Mouse (Mus musculus) lung, adult 18-20 months (tissue): ENCODE measurements around the gene Clec11a.

ENCODE experiments used
- DNase-seq, 2 experiments: peaks; one replicate each; pipeline ENCODE4 v3.0.0; 2022; ENCODE audit warnings: mixed read lengths in 2 of 2

Gene Clec11a

DNA sequence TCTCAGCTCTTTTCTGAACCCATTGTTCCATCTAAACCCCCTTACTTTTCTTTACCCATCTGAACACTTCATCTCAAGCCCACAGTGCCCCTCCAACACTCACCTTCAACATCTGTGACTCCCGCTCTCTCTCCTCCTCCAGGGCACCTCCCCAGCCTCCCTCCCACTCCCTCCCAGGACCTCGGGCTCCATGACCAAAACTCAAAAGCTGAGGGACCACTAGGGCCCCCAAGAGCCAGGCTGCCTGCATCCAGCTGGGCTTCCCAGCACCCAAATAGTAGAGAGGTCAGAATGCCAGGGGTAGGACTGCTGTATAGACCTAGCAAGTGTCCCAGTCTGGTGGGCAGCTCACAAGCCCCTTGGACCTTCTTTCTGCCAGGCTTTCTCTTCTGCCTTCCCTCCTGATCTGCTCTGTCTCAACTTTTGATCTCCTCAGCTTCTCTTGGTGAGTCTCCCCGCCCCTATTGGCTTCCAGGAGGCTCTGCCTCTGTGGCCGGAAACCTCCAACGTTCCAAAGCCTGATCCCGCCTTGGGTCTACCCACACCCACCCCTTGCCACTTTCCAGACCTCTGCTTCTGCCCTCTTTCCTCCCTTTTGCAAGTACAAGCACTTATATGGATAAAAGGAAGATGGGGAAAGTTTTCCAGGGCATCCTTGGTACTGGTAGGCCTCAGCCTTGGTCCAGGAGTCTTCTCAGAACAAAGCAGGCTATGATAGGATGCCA, at the start of gene Clec11a:
Gene Clec11a (minus strand): TSS at position 387 of the 725 bp plus-strand sequence.
- no peak for DNase-seq

DNA sequence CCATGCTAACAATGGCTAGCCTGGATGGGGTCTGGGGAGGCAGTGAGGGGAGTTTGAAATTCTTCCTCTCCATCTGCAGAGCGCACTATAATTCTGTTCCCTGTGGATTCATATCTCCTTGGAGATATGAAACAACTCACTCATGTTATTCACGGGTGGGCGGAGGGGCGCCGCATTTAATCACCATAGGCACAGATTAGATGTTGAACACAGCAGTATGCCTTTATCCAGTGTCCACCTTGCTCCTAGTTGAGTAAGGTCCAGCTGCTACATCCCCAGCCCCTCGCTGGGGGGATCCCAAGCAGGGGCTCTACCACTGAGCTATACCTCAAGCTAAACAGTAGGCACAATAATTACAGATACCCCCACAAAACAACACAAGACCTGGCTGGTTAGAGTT, 48.7 kb upstream of the Clec11a start:
- DNase-seq = no peak

GRCm38 (mm10) chr7:44353601-44354340, 47.1 kb upstream of the Clec11a start:
- DNase-seq = no peak

DNA sequence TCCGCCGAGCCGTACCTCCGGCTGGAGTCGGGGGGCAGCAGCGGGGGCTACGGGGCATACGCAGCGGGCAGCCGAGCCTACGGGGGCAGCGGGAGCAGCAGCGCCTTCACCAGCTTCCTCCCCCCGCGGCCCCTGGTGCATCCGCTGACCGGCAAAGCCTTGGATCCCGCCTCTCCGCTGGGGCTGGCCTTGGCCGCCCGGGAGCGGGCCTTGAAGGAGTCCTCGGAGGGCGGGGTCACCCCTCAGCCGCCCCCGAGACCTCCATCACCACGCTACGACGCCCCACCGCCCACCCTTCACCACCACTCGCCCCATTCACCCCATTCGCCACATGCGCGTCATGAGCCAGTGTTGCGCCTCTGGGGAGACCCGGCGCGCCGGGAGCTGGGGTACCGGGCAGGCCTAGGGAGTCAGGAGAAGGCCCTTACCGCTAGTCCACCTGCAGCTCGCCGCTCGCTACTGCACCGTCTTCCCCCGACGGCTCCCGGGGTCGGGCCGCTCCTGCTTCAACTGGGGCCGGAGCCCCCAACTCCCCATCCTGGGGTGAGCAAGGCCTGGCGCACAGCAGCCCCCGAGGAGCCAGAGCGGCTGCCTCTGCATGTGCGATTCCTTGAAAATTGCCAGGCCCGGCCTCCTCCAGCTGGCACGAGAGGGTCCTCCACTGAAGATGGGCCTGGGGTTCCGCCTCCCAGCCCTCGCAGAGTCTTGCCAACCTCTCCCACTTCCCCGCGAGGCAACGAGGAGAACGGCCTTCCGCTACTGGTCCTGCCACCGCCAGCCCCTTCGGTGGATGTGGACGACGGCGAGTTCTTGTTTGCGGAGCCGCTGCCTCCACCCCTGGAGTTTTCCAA, 46.3 kb upstream of the Clec11a start:
- no peak for DNase-seq

DNA sequence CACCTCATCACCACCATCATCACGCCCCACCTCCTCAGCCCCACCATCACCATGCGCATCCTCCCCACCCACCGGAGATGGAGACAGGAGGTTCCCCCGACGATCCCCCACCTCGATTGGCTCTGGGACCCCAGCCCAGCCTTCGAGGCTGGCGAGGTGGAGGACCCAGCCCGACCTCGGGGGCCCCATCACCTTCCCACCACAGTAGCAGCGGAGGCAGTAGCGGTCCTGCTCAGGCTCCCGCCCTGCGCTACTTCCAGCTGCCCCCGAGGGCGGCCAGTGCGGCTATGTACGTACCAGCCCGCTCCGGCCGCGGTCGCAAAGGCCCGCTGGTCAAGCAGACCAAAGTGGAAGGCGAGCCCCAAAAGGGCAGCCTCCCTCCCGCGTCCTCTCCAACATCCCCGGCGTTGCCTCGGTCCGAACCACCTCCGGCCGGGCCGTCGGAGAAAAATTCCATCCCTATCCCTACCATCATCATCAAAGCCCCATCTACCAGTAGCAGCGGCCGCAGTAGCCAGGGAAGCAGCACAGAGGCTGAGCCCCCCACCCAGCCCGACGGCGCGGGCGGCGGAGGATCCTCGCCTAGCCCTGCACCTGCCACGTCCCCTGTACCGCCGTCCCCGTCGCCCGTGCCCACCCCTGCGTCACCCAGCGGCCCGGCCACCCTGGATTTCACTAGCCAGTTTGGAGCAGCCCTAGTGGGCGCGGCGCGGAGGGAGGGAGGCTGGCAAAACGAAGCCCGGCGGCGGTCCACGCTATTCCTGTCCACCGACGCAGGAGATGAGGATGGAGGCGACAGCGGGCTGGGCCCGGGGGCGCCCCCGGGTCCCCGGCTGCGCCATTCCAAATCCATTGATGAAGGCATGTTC, 45.4 kb upstream of the Clec11a start:
- DNase-seq = no peak

DNA sequence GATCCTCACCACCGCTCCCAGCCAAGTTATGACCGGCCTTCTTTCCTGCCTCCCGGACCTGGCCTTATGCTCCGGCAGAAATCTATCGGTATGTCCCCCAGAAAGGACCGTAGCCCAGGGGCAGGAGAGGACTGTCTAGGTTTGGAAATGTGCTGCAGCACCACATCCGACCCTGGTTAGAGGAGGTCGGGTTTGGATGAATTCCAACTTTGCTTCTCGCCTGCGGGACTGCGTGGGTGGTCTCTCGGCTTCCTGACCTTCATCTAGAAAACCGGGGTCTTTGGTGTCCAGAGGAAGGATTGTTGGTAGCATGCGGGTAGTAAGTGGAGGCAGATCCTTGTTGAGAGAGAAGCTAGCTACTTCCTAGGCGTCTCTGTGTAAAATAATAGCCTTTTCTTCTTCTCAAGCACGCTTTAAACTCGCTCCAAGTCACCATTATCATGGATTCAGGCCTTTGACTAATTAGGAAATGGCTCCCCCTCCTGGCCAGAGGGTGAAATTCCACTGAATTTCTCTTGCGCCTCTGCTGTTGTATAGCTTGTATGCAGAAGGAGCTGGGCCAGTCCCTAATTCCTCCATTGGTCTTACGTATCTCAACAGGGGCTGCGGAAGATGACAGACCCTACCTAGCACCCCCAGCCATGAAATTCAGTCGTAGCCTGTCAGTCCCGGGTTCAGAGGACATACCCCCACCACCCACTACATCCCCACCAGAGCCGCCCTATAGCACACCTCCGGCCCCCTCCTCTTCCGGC, 44.4 kb upstream of the Clec11a start:
- DNase-seq = peak; percentile 71 to 74

- no peak for DNase-seq
These were observed 42.3 kb upstream of the Clec11a start for GRCm38 (mm10) chr7:44349043-44349442.

DNA sequence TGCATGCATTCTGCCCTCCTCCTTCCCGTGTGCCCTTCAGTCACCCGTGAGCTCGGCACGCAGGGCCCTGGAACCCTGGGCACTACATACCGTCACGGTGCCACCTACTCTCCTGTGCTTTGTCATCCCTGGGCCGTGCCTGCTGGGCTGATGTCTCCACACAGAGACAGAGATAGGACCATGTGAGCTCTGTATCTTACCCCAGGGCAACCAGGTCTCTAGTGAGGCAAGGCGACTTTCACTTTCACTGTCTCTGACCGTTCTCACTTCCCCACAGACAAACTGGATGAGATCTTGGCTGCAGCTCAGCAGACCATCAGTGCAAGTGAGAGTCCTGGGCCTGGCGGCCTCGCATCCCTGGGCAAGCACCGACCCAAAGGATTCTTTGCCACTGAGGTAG, 37.9 kb upstream of the Clec11a start:
- DNase-seq = no peak

DNA sequence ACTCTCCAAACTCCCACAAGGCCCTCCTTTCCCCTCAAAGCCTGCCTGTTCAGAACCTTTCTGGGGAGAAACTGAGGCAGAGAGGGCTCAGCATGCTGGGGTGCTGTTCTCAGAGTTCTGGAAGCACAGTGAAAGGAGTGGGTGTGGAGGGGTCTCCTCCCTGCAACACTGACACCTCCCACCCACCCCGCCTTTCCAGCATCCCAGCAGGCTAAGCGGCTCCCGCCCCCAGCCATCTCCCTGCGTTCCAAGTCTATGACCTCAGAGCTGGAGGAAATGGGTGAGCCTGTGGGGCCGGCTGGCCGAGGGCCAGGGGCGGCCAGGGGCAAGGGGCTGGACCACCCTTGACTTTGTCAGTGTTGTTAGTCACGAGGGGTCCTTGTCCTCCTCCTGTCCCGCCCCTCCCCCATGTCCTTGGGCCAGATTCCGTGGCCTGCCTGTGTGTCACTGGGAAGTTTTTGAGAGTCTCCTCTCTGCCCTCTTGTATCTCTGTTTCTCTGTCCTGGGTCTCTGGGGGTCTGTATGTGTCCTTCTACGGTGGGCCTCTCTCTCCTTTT, 36.8 kb upstream of the Clec11a start:
- DNase-seq = no peak

- no peak for DNase-seq
These were observed 35.0 kb upstream of the Clec11a start for GRCm38 (mm10) chr7:44341714-44342113.

- no peak for DNase-seq
These were observed 34.4 kb upstream of the Clec11a start for GRCm38 (mm10) chr7:44341119-44341518.

DNA sequence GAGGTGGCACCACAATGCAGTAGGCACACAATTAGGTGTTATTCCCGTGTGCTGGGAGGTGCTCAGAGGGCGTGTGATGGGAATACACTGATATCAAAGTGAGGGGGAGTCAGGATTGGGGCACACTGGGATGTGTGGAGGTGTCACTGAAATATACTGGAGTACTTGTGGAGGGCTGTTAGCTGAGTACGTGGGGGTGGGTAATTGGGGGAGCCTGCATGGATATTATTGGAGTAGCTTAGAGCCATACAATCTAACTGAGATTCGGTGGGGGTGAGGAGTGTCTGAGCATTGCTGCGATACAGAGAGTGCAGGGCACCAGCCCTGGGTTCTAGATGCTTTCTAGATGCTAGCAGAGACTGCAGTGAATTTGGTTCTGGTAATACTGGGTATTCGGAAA, 33.5 kb upstream of the Clec11a start:
- DNase-seq = no peak

DNA sequence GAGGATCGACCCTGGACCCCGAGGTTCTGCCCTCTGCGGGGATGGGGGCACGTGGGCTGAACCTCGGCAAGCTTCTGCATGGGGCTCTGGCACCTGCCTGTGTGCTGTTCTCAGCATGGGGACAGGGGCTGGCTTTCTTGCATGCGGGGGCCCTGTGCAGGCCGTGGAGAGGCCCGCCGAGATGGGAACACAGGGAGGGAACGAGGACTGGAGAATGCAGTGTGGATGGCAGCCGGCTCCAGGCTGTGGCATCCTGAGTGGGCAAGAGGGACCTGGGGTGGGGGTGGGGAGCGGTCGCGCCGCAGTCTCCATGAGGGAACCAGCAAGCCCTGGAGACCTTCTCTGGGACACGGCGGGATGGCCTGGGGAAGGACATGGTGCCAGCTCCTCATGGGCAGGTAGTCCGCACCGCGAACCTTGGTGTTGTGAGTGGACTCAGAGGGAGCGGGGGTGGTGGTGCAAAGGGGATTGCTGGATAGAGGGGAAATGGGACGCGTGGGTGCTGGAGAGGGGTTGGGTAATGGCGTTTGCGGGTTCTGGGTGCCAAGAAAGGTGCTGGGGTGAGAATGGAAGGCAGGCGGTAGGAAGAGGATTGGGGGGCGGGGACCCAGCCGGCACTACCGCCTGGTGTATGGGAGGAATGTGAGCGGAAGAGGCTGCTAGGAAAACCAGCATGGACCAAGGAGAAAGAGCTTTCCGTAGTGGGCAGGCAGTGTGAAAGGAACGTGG, 30.6 kb upstream of the Clec11a start:
- no peak for DNase-seq

DNA sequence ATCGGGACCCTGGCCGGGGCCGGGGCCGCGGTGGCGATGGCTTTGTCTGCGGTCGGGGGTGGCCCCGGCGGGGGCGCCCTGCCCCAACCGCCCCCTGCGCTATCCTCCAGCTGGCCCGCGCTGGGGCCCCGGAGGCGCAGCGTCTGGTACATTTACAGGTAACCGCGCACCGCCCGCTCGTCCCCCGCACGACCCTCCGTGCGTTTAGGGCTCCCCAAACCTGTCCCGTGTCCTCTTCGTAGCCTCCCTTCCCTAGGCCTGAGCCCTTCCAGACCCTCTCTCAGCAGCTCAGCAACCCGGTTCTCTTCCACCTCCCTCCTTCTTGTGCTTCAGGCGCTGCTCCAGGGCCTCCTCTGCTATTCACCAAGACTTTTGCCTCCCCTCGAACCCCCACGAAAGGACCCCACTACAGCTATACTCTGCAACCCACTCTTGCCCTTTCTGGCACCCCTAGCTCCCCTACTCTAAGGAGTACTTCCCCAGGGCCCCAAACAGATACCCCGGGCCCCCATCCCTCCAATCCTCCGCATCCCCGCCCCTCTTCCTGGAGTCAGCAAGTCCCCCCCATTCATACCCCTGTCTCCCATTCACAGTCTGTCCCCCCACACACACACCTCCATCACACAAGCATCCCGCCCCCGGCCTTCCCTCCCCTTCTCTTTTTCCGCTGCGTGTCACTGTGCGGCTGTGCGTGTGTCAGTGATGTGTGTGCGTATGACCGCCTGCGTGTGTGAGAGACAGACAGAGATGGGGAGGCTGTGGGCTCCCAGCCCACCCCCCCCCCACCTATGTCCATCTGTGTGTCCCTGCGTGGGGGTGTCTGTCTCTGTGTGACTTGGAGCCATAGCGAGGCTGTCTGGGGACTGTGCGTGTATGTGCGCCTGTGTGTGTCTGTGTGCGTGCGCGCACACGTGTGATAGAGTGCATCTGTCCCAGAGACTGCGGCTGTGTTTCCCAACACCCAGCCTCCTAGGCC, 29.6 kb upstream of the Clec11a start:
- no peak for DNase-seq

DNA sequence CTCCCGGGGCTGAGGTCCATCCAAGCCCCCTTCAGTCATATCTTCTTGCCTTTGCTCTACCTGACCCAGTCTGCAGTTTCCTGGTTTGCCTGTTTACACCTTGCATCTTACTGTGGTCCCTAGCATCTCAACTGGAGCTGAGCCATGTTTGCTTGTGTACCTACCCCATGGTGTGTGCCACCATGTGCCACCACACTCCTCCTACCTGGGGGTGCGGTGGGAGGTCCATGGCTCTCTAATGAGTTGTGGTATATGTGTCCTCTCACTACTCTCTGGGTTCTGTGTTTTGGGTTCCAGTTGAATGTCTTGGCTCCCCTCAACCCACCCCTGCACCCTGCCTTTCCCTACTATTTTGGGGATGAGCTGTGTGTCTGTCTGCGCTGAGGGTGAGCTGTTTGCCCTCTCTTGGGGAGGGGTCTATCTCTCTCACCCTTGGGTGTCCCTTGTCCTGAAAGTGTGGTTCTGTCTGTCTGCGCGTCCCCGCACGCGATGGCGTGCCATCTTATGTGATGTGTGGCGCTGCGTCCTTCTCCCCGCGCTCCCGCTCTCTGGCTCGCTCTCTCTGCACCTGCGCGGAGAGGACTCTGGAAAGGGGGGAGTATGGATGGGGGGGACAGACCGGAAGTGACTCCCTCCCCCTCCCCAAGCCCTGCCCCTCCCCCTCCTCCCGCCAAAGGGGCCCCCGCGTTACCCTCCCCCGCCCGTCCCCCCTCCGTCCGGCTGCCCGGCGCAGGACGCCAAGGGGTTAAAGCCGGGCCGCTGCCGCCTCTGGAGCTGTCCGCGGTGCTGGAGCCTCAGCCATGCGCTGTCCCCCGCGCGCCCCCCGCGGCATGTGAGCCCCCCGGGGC, 28.6 kb upstream of the Clec11a start:
- no peak for DNase-seq

- no peak for DNase-seq
These were observed 27.4 kb upstream of the Clec11a start for GRCm38 (mm10) chr7:44334139-44334538.

DNA sequence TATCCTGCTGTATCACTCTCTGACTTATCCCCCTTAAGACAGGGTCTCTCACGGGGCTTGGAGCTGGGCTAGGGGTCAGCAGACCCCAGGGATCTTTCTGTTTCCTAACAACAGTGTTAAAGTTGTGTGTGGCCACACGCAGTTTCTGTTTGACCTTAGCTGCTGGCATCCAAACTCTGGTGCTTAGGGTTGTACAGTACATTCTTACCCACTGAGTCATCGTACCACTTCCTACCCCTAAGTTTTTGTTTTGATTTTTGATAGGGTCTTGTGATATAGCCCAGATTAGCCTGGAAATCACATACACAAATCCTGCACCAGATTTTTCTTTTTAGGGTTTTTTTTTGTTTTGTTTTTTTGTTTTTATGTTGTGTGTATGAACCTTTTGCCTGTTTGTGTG, 25.6 kb upstream of the Clec11a start:
- DNase-seq = no peak

DNA sequence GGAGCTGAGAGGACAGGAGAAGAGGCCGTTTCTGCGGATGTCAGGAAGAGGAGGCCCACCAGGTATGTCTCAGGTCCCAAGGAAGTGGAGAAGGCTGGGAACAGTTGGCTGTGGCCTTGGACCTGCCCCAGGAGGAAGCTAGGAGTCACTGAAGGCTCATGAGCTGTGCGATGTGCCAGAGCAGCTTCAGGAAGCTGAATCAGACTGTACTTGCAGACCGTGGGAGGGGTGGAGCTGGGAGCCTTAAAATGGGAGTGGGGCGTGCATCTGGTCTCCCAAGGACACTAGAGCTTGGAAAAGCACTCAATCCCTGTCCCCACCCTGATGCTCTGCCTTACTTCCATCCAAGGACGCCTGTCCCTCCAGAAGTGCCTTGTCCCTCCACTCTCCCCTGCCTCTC, 19.9 kb upstream of the Clec11a start:
- DNase-seq = no peak
